Mouse (Mus musculus) hindbrain, embryonic 16.5 days (tissue): ENCODE results near the gene Lzts3. TPM values are rescaled to one million over a fixed set of nuclear protein-coding genes. Genes with fewer than 3 reads are reported as not detected.

Source experiments
- ATAC-seq: fragments of 200-750 bp; cut with Nextera tagmentation; 2 replicates; pipeline ENCODE4 v1.8.0; 2017; ENCODE audit warnings: moderate TSS enrichment, moderate library complexity
- H3K27ac ChIP-seq: fragments of 300-500 bp; sonication (generic); 2 replicates; pipeline ENCODE4 v1.5.1; 2014; ENCODE audit warnings: low read depth, mild to moderate bottlenecking, control low read depth, low read length, moderate library complexity
- H3K27me3 ChIP-seq: fragments of 300-500 bp; sonication (generic); replicated peaks from 2 replicates; pipeline ENCODE4 v1.6.1; 2014; ENCODE audit warnings: low read length; ENCODE audit not compliant: control insufficient read depth, insufficient read depth
- H3K36me3 ChIP-seq: fragments of 300-500 bp; sonication (generic); 2 replicates; pipeline ENCODE4 v1.6.1; 2014; ENCODE audit warnings: mild to moderate bottlenecking, low read length, moderate library complexity, mixed read lengths; ENCODE audit not compliant: control insufficient read depth, insufficient read depth
- H3K4me1 ChIP-seq: fragments of 300-500 bp; sonication (generic); 2 replicates; pipeline ENCODE4 v1.6.1; 2014; ENCODE audit warnings: low read depth, low read length; ENCODE audit not compliant: control insufficient read depth, insufficient read depth
- H3K4me2 ChIP-seq: fragments of 300-500 bp; sonication (generic); 2 replicates; pipeline ENCODE4 v1.6.1; 2014; ENCODE audit warnings: mild to moderate bottlenecking, low read length, control low read depth, moderate library complexity
- H3K4me3 ChIP-seq: fragments of 300-500 bp; sonication (generic); 2 replicates; pipeline ENCODE4 v1.5.1; 2014; ENCODE audit warnings: mild to moderate bottlenecking, low read length, control low read depth, moderate library complexity
- H3K9ac ChIP-seq: fragments of 300-500 bp; sonication (generic); 2 replicates; pipeline ENCODE4 v1.6.1; 2014; ENCODE audit warnings: low read depth, mild to moderate bottlenecking, control low read depth, low read length, moderate library complexity
- H3K9me3 ChIP-seq: fragments of 300-500 bp; sonication (generic); 2 replicates; pipeline ENCODE4 v1.6.1; 2014; ENCODE audit warnings: mild to moderate bottlenecking, low read length, moderate library complexity; ENCODE audit not compliant: control insufficient read depth
- WGBS: fragments of 180-500 bp; shearing (Covaris S2); extraction: QIAGEN DNeasy Blood & Tissue Kit; methylation state at CpG from one replicate; pipeline ENCODE4 v1.1.7; 2014; 5-methylcytosine and 5-hydroxymethylcytosine counted together
- polyA plus RNA-seq: library from polyadenylated mRNA; unstranded; fragments of >200 nt; fragmentation: Nextera tagmentation; extraction: Ambion mirVana; gene quantifications from 2 replicates; pipeline ENCODE4 v1.2.1, GENCODE M21; 2015

Gene Lzts3
- 21.1 and 21.2 TPM in 2 replicates for polyA plus RNA-seq

GRCm38 (mm10) chr2:130642684-130643369, at the start of gene Lzts3:
Lzts3 (minus strand) TSS chr2:130642803.
- Histone ChIP-seq H3K4me2 (peak within 1 kb of the TSS; percentile 79), H3K27ac (peak within 1 kb of the TSS; percentile 78), H3K36me3 (no peaks in the 10 kb centered on the region), H3K27me3 (0 out of 2 replicates have a peak, but pooled peaks cover 2% of the 10 kb centered on the region), H3K4me3 (peak within 1 kb of the TSS; percentile 75), H3K9ac (peak within 1 kb of the TSS; percentile 85), H3K9me3 (no peaks in the 10 kb centered on the region), H3K4me1 (peaks cover 17% of the 10 kb centered on the region)
- ATAC-seq, result peak; percentile 95
- 3% methylated on average over 39 of the region's 40 CpGs for WGBS

- Histone ChIP-seq H3K4me1 (no peaks in the 10 kb centered on the region), H3K36me3 (no peaks in the 10 kb centered on the region), H3K4me2 (no peak overlapping the region), H3K4me3 (no peak overlapping the region), H3K27ac (no peak overlapping the region), H3K27me3 (no peaks in the 10 kb centered on the region), H3K9me3 (no peaks in the 10 kb centered on the region), H3K9ac (no peak overlapping the region)
- 84% methylated on average over 2 of the region's 2 CpGs for WGBS
- no peak for ATAC-seq
These were observed 46.4 kb upstream of the Lzts3 start for GRCm38 (mm10) chr2:130689011-130689410.

GRCm38 (mm10) chr2:130685426-130685825, 42.8 kb upstream of the Lzts3 start:
- WGBS, result 86% methylated on average over 9 of the region's 9 CpGs
- Histone ChIP-seq H3K36me3 (peaks cover 11% of the 10 kb centered on the region), H3K4me3 (no peak overlapping the region), H3K9me3 (no peaks in the 10 kb centered on the region), H3K27me3 (no peaks in the 10 kb centered on the region), H3K4me1 (no peaks in the 10 kb centered on the region), H3K27ac (no peak overlapping the region), H3K4me2 (no peak overlapping the region), H3K9ac (no peak overlapping the region)
- no peak for ATAC-seq

GRCm38 (mm10) chr2:130681531-130681930, 38.9 kb upstream of the Lzts3 start:
- Histone ChIP-seq H3K9ac (no peak overlapping the region), H3K27ac (no peak overlapping the region), H3K27me3 (no peaks in the 10 kb centered on the region), H3K9me3 (no peaks in the 10 kb centered on the region), H3K4me1 (no peaks in the 10 kb centered on the region), H3K36me3 (peaks cover 42% of the 10 kb centered on the region), H3K4me3 (no peak overlapping the region), H3K4me2 (no peak overlapping the region)
- 84% methylated on average over 3 of the region's 3 CpGs for WGBS
- no peak for ATAC-seq

- Histone ChIP-seq H3K27me3 (no peaks in the 10 kb centered on the region), H3K4me1 (no peaks in the 10 kb centered on the region), H3K27ac (no peak overlapping the region), H3K9me3 (no peaks in the 10 kb centered on the region), H3K9ac (no peak overlapping the region), H3K4me2 (no peak overlapping the region), H3K36me3 (peaks cover 53% of the 10 kb centered on the region), H3K4me3 (no peak overlapping the region)
- ATAC-seq, result no peak
- 91% methylated on average over 6 of the region's 6 CpGs for WGBS
These were observed 37.3 kb upstream of the Lzts3 start for GRCm38 (mm10) chr2:130679899-130680298.

- Histone ChIP-seq H3K9ac (no peak overlapping the region), H3K4me1 (no peaks in the 10 kb centered on the region), H3K9me3 (no peaks in the 10 kb centered on the region), H3K4me3 (no peak overlapping the region), H3K27me3 (no peaks in the 10 kb centered on the region), H3K36me3 (peaks cover 59% of the 10 kb centered on the region), H3K4me2 (no peak overlapping the region), H3K27ac (no peak overlapping the region)
- WGBS, result 96% methylated on average over 12 of the region's 12 CpGs
- no peak for ATAC-seq
These were observed 36.6 kb upstream of the Lzts3 start for GRCm38 (mm10) chr2:130679154-130679553.

GRCm38 (mm10) chr2:130677211-130677610, 34.6 kb upstream of the Lzts3 start:
- Histone ChIP-seq H3K27me3 (no peaks in the 10 kb centered on the region), H3K9ac (no peak overlapping the region), H3K4me2 (no peak overlapping the region), H3K9me3 (no peaks in the 10 kb centered on the region), H3K4me1 (no peaks in the 10 kb centered on the region), H3K4me3 (no peak overlapping the region), H3K27ac (no peak overlapping the region), H3K36me3 (peaks cover 69% of the 10 kb centered on the region)
- no peak for ATAC-seq
- WGBS, result 94% methylated on average over 10 of the region's 10 CpGs

GRCm38 (mm10) chr2:130667559-130667958, 25.0 kb upstream of the Lzts3 start, which contains the start of gene Itpa:
Itpa (plus strand) TSS chr2:130667610.
- peak within 1 kb of the TSS; percentile 62 for H3K4me2 ChIP-seq
- peak within 1 kb of the TSS; percentile 58 for H3K4me3 ChIP-seq
- H3K9ac ChIP-seq, result peak within 1 kb of the TSS; percentile 65
- peaks cover 27% of the 10 kb centered on the region for H3K4me1 ChIP-seq
- ATAC-seq, result peak; percentile 75
- WGBS, result 1% methylated on average over 31 of the region's 31 CpGs
- H3K27me3 ChIP-seq, result no peaks in the 10 kb centered on the region
- no peaks in the 10 kb centered on the region for H3K9me3 ChIP-seq
- H3K27ac ChIP-seq, result peak within 1 kb of the TSS; percentile 90
- 0 out of 2 replicates have a peak, but pooled peaks cover 5% of the 10 kb centered on the region for H3K36me3 ChIP-seq

GRCm38 (mm10) chr2:130664102-130664701, 21.6 kb upstream of the Lzts3 start, which contains the start of gene Ddrgk1:
Ddrgk1 (minus strand) TSS chr2:130664659.
- peak within 1 kb of the TSS; percentile 75 for H3K4me2 ChIP-seq
- peaks cover 29% of the 10 kb centered on the region for H3K4me1 ChIP-seq
- WGBS, result under 1% methylated on average over 39 of the region's 40 CpGs
- H3K9me3 ChIP-seq, result no peaks in the 10 kb centered on the region
- peak within 1 kb of the TSS; percentile 94 for H3K9ac ChIP-seq
- H3K27me3 ChIP-seq, result no peaks in the 10 kb centered on the region
- ATAC-seq, result peak; percentile 98
- peak within 1 kb of the TSS; percentile 100 for H3K27ac ChIP-seq
- H3K4me3 ChIP-seq, result peak within 1 kb of the TSS; percentile 66
- H3K36me3 ChIP-seq, result peaks cover 9% of the 10 kb centered on the region
